Mouse (Mus musculus): ENCODE measurements around the gene Ube2l6.
"Not testable (repeated sequence)": the region's sequence is repeated elsewhere in the genome, so short reads cannot be mapped to it uniquely, and the experiment has no call there.

The Ube2l6 gene

GRCm38 (mm10) chr2:84793871-84794270 lies 4.8 kb upstream of the Ube2l6 start:
- DNase-seq = no peak

- peak; percentile 76 to 80 for DNase-seq
Measured at GRCm38 (mm10) chr2:84797833-84798492, 665 bp upstream of the Ube2l6 start.

- peak; percentile 68 to 84 for DNase-seq
Measured at GRCm38 (mm10) chr2:84799041-84799561, 473 bp downstream of the Ube2l6 start.

- DNase-seq = no peak
Measured at GRCm38 (mm10) chr2:84800304-84800703, 1.7 kb downstream of the Ube2l6 start.

GRCm38 (mm10) chr2:84801223-84801622 lies 2.6 kb downstream of the Ube2l6 start:
- not testable (repeated sequence) for DNase-seq

GRCm38 (mm10) chr2:84803963-84804362 lies 5.3 kb downstream of the Ube2l6 start:
- no peak for DNase-seq

GRCm38 (mm10) chr2:84806546-84806945 lies 7.9 kb downstream of the Ube2l6 start:
- no peak for DNase-seq

- DNase-seq = no peak
Measured at GRCm38 (mm10) chr2:84809330-84809729, 10.7 kb downstream of the Ube2l6 start.

- no peak for DNase-seq
Measured at GRCm38 (mm10) chr2:84810526-84810885, 11.9 kb downstream of the Ube2l6 start.

- DNase-seq = peak; percentile 88 to 92
Measured at GRCm38 (mm10) chr2:84810886-84811577, 12.4 kb downstream of the Ube2l6 start.

GRCm38 (mm10) chr2:84811880-84812279 lies 13.3 kb downstream of the Ube2l6 start:
- DNase-seq = no peak

GRCm38 (mm10) chr2:84812676-84813075 lies 14.0 kb downstream of the Ube2l6 start:
- no peak for DNase-seq

- DNase-seq = no peak
Measured at GRCm38 (mm10) chr2:84819861-84820260, 21.2 kb downstream of the Ube2l6 start.

GRCm38 (mm10) chr2:84822552-84822951 lies 23.9 kb downstream of the Ube2l6 start, which contains the start of gene Smtnl1:
TSS of gene Smtnl1 (minus strand) at chr2:84822652.
- no peak for DNase-seq

- DNase-seq = no peak
Measured at GRCm38 (mm10) chr2:84823237-84823636, 24.6 kb downstream of the Ube2l6 start.

GRCm38 (mm10) chr2:84826488-84827282 lies 28.1 kb downstream of the Ube2l6 start, which contains the start of gene Timm10:
TSS of gene Timm10 (plus strand) at chr2:84826997.
- DNase-seq = peak; percentile 89 to 91

- no peak for DNase-seq
Measured at GRCm38 (mm10) chr2:84827283-84827920, 28.8 kb downstream of the Ube2l6 start.

GRCm38 (mm10) chr2:84831666-84832391 lies 33.2 kb downstream of the Ube2l6 start:
- peak; percentile 76 to 78 for DNase-seq

GRCm38 (mm10) chr2:84837107-84837506 lies 38.5 kb downstream of the Ube2l6 start:
- no peak for DNase-seq

GRCm38 (mm10) chr2:84837817-84838592 lies 39.4 kb downstream of the Ube2l6 start:
- no peak for DNase-seq

GRCm38 (mm10) chr2:84838593-84838949 lies 39.9 kb downstream of the Ube2l6 start, which contains the start of gene Slc43a1:
TSS of gene Slc43a1 (plus strand) at chr2:84838850.
- no peak for DNase-seq

All from lung, adult 18-20 months (tissue).